Mouse (Mus musculus): ENCODE results near the gene Ube2o.

Gene Ube2o

DNA sequence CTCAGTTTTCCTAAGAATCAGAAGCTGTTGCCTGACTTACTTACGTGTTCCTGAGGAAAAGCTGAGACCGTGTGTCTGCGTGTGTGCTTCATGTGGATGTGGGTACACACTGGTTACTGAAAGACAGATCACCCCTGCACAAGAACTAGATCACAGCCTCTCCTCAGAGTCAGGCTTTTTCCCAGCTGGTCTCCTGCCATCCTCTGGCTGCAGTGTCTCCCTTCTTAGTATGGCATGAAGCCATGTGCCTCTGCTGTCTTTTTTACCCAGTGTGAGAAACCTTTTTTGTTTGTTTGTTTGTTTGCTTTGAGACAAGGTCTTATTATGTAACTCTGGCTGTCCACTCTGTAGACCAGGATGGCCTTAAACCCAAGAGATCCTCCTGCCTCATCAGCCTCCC, 2.0 kb downstream of the Ube2o start:
- no peak for DNase-seq

DNA sequence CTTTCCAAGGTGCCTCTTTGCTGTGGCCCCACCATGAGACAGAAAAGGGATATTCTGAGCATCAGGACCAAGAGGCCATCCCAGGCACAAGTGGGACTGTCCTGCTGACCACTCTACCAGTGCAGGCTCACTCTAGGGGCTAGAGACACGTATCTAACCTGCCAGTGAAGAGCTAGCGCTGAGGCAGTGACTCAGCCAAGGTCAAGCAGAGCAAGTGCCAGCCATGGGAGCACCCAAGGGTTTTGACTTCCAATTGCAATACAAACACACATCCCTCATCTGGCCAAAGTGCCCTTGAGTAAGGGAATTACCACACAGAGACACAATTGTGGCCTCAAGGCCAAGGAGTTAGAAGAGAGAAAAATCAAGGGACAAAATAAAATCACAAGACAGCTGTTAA, 5.9 kb downstream of the Ube2o start:
- no peak for DNase-seq

DNA sequence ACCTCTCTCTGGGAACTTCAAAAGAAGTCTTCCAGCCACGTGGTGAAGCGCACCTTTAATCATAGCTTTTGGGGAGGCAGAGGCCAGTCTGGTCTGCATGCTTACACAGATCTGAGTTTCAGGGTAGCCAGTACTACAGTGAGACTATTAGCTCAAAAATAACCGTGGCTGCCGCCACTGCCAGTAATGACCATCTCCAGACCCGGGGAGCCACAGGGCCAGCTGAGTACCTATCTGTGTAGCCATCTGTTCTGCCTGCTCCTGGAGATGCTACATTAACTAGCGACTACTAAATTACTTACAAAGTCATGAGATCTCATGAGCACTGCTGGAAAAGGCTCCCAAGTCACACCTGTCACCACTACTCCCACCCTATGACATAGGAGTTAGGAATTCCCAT, 6.3 kb downstream of the Ube2o start:
- no peak for DNase-seq

DNA sequence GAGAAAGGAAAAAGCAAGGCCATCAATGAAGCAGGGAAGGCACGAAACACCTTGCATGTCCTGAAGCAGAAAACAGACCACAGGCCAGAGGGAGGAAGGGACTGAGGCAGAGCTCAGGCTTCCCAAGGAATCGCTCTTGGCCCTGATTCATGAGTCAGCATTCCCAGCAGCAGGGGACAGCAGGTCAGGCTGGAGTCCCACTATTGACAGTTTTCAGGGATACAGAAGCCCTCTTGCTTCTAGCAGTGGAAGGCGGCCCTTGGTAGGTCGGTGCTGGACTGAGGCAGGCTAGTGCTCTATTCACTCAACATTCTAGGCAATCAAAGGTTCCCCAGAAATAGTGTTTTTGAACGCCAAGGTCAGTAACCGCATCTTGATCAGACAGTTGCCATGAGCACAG, 6.8 kb downstream of the Ube2o start:
- no peak for DNase-seq

DNA sequence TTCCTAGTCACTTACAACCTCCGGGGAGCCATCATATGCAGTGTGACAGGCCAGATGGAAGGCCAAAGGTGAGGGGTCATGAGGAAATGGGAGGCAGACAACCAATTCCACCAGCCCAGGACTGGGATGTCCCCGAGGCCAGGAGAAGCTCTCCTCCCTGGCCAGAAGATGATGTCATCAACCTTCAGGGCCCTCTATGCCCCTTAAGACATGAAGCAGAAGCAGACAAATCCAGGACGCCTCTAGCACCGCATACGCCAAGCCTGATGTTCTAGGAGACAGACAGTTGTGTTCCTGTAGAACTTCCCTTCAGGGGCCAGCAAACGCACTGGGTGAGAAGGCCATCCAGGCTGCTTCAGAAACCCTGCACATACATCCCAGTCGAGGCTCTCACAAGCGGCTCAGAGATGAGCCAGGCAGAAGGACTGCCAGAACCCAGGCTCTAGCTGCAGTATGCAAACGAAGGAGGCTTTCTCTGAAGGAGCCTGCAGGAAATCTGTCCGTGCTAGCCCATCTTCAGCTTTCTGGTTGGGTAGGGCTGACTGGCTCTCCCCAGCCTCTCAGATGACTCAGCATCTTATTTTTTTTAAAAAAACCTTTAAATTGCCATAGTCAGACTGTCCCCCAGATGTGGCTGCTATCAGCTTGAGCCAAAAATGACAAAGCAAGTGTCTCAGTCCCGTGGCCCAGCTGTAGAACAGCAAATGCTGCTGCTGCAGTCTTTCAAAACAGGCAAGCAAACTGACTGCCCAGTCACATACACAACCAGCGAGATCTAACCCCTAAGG, 8.3 kb downstream of the Ube2o start:
- peak; percentile 56 for DNase-seq

DNA sequence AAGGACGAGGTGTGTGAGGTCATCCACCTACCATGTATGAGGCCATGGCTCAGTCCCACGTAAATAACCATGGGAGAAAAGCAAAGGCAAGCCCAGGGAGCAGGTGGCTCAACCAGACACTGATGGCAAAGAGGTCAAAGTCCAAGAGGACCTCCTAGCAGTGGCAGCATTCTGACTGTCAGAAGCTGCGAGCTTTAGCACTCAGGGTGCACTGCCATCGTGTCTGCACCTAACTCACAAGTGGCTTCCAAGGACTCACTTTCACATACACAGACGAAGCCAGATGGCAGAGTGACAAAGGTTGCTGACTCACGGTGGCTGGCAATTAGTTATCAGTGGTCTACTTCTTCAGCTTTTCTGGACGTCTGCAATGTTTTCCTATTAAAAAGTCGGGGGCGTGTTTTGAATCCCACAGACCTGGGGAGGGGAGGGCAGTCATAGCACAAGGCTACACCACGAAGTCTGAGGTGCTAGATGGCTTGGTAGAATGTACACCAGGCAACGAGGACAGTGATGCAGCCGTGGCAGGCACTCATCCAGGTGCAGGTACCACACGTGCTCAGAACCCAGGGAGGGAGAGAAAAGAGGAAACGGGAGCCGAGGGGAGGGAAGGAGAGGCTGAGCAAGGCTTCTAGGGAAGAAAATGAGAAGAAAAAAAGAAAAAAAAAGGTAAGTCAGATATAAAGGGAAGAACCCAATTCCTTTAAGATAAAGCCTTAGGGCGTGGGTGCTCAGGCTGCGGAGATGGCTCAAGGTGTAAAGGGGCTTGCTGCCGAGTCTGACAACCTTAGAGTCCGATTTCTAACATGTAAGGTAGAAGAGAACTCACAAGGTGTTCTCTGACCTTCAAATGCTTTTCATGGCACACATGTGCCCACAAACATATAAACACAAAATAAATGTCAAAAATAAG, 9.2 kb downstream of the Ube2o start:
- DNase-seq: no peak

- no peak for DNase-seq
These were observed 10.4 kb downstream of the Ube2o start for GRCm38 (mm10) chr11:116570821-116571220.

- DNase-seq: no peak
These were observed 13.7 kb downstream of the Ube2o start for GRCm38 (mm10) chr11:116567531-116567930.

GRCm38 (mm10) chr11:116565283-116566041, 15.8 kb downstream of the Ube2o start:
- no peak for DNase-seq

DNA sequence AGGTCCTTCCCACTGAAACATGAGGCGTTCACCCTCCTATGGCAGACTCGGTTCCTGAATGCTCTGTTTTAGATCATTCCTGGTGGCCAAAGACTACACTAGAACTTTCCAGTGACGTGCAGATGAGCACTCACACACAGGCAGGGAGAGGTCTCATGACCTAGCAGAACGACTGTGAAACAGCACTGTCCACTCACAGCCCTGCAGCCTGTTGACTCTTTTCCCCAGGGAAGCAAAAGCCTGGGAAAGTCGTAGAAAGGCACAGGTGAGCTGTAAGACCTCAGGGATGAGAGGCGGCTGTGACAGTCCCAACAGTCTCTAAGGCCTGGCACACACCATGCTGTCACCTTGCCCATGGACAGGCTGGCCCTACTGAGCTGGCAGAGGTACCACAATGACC, 24.9 kb downstream of the Ube2o start:
- DNase-seq: no peak

DNA sequence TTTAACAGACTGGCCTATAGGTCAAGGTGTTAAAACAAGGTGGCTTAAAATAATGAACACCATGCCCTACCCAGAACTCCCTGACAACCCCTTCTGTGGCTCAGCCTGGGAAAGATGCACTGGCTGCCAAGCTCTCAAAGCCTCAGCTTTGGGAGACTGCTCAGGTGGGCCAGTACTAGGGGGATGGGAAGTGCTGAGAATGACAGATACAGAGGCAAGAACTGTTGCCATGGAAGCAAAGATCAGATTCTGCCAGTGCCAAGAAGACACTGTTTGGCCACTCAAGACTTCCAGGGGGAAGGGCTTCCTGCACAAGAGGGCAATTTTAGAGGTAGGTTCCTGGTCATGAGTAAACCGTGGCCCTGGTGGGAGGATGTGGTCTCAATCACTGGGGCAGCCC, 25.7 kb downstream of the Ube2o start:
- no peak for DNase-seq

DNA sequence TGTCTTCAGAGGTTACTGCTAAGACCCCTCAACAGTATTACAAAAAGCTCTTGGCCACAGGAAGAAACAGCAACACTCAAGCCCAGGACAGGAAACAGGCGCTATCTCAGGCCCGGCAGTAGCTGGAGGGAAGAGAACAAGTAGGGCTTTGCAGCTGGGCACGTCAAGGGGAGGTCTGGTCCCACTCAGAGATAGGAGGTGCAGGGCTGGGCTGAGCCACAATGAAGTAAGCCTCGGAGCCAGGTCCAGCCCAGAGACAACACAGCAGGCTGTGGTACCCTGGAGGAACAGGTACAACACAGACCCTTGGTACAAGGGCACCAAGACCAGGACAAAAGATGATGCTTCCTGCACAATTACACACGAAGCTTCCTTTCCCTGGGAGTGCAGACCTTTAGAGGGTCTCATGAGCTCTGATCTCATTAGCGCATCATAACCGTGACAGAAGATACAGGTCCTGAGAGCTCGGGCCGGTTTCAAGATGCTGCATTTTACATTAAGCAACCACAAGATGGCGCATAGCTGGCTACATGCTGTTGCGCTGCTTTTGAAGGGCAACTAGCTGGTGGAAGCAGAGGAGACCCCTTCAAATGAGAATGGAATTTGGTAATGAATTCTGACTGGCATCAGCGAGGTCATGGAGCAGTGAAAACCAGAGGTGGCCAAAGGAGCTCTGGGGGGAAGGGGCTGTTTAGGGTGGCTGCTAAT, 26.9 kb downstream of the Ube2o start:
- DNase-seq: no peak

- DNase-seq: no peak
These were observed 29.1 kb downstream of the Ube2o start for GRCm38 (mm10) chr11:116552194-116552593.

GRCm38 (mm10) chr11:116550748-116551147, 30.5 kb downstream of the Ube2o start:
- DNase-seq: no peak

- DNase-seq: no peak
These were observed 31.8 kb downstream of the Ube2o start for GRCm38 (mm10) chr11:116549273-116550038.

DNA sequence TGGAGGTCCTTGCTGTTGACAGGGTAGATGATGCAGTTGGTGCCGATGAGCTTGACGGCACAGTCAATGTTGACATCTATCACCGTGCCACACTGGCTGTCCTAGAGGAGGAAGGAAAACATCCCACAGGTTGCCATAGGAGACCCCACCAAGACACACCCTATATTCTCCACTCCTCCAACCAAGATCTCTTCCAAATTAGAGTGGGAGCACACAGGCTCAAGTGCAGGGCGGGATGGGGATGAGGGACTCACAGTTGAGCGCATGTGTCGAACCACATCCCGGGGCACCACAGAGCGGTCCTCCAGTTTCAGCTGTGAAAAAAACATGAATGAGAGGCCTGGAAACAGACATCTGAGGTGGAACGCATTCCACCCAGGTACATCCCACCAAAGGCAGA, 32.5 kb downstream of the Ube2o start:
- DNase-seq: no peak

GRCm38 (mm10) chr11:116547296-116548060, 33.8 kb downstream of the Ube2o start:
- DNase-seq: no peak

DNA sequence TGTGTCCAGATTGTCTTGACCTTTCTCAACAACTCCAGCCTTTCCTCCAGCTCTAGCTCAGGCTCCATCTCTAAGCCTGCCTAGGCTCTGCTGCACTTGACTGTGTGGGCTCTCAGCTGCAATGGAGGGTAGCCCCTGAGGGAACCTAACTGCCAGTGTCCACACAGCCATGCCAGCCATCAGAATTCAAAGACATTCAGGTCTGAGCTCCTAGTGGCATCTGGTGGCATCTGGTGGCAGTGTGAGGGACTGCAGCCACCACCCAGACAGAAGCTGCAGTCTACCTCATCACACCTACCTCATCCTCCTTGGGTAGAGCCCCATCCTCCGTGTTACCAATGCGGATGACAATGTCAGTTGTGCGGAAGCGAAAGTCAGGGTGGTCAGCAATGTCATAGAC, 38.1 kb downstream of the Ube2o start:
- DNase-seq: no peak

DNA sequence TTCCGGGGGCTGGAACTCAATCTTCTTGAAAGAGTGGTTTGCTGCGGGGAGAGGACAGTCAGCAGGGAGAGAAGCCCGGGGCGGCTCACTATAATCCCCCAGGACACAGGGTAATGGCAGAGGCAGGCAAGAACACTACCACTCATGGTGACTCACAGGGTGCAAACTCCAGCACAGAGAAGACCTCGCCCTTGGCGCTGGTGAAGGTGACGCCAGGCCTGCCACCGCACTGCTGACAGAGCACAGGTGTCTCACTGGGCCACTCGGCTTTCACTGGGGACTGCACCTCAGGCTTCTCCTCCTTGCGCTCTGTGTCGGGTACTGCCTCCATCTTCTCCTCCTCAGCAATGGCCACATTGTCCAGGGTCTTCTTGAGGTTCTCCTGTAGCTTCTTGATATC, 40.1 kb downstream of the Ube2o start:
- DNase-seq: no peak

DNA sequence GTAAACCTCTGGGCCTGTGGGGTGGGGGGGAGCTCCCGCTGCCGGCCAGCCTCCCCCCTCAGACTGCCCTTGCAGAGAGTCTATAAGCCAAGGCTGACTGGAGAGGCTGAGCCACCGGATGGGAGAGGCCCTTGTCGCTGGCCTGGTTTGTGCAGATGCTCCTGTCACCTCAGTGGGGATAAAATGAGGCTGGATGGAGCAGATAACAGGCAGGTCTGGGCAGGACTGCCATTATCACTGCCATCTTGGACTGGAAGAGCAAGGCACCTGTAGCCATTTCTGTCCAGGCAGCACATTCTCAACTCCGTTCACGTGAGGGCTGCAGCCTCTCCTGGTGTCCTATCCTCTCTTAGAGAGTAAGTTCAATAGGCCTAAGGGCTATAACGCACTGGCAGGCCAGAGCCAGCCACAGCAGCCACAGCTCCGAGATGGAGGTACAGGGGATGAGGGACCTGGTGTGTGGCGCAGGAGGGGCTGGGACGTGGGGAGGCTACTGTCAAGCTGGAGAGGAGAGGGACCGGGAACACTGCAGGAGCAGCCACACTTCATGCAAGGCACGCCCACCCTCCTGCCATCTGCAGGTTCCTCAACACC, 43.0 kb downstream of the Ube2o start:
- DNase-seq: no peak

GRCm38 (mm10) chr11:116537388-116537787, 43.9 kb downstream of the Ube2o start:
- no peak for DNase-seq

Data from layer of hippocampus, adult 9-11 months (tissue).